Mouse (Mus musculus) adrenal gland, postnatal 36 days (tissue): ENCODE measurements around the gene Olfr1497. TPM values are rescaled to one million over a fixed set of nuclear protein-coding genes. Genes with fewer than 3 reads are reported as not detected.
"Not testable (repeated sequence)": the region's sequence is repeated elsewhere in the genome, so short reads cannot be mapped to it uniquely, and the experiment has no call there.

Experiments used
- DNase-seq, 2 experiments: peaks; one replicate each; pipeline ENCODE4 v3.0.0; 2021; ENCODE audit warnings: mixed read lengths in 1 of 2
- long read RNA-seq, 2 experiments: library from polyadenylated mRNA; stranded (forward); transcript quantifications; one replicate each; pipeline ENCODE4 v2.0.0; 2021; ENCODE audit warnings: borderline sequencing depth in 2 of 2
- total RNA-seq, 2 experiments: library from RNA; stranded (reverse); gene quantifications; 2 replicates each; pipeline ENCODE4 v1.2.3; 2021

Olfr1497 gene
- not detected for total RNA-seq
- long read RNA-seq, experiment 1: 0 reads
- long read RNA-seq, experiment 2: 0 reads

DNA sequence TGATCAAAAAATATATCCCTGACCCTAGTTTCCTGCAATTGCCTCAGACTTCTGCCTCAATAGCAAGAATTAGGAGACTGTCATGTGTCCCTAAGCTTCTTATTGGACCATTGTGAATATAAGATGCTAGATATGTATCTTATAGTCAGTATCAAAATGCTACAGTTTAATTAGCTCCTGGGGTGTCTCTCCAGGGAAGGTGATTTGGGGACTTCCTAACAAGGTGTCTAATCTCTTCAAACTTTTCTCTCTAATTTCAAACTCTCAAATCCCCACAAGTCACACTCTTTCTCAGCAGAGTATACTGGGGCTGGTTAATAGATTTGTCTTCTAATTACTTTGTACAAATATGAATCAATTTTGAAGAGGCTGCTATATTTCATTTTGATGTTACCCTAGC, at the start of gene Olfr1497:
TSS of gene Olfr1497 (minus strand) at position 101 of the 400 bp plus-strand sequence.
- no peak for DNase-seq

- DNase-seq: no peak
Measured at GRCm38 (mm10) chr19:13830388-13830787, 32.4 kb upstream of the Olfr1497 start, which contains the start of gene Olfr1500. Gene Olfr1500, minus strand, starts transcription at chr19:13830488.

- DNase-seq: no peak
Measured at GRCm38 (mm10) chr19:13828447-13828846, 30.4 kb upstream of the Olfr1497 start.

DNA sequence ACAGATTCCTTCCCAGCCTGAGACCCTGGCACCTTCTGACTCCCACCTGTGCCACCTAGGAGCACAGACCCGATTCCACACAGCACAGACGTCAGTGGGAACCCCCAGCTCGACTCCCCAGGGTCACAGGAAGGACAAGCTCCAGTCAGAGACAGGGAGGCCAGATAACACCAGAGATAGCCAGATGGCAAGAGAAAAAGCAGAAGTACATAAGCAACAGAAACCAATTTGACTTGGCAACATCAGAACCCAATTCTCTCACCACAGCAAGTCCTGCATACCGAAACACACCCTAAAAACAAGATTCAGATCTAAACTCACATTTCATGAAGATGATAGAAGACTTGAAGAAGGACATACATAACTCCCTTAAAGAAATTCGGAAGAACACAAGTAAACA, 22.8 kb upstream of the Olfr1497 start:
- no peak for DNase-seq

DNA sequence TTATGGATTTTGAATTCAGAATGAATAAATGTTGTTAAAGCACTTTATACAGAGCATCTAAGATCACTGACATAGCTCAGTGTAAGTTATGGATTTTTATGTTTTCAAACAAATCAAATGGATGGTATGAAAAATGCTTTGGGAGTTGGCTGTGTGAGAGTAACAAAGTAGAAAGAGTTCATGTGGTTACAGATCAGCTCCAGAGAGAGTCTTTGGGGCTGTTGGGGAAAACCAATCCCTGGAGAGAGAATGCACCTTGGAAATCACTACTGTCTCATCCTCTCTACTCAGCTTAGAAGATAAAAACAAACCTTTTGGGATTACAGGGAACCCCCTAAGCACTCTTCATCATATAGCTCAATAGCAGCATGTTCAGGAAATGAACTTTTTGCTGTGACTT, 21.3 kb upstream of the Olfr1497 start, which contains the start of gene Olfr1499:
TSS of gene Olfr1499 (minus strand) at position 101 of the 400 bp plus-strand sequence.
- DNase-seq: no peak

DNA sequence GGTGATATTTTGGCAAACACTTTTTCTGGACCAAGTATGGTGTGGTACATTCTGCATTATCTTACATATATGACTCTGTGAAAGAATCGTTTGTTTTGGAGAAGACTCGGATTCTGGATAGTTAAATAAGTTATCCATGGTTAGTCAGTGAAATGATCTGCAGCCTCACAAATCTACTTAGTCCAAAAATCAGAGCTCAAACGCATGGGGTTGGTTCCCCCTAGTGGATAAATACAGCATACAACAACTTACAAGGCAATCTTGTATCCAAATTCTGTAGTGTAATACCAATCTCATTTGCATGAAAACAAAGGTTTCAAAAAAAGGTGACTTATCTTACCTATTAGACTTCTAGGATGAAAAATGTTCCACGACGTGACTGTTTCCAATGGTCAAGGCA, 20.8 kb upstream of the Olfr1497 start:
- no peak for DNase-seq

- DNase-seq: no peak
Measured at GRCm38 (mm10) chr19:13812823-13813222, 14.8 kb upstream of the Olfr1497 start.

DNA sequence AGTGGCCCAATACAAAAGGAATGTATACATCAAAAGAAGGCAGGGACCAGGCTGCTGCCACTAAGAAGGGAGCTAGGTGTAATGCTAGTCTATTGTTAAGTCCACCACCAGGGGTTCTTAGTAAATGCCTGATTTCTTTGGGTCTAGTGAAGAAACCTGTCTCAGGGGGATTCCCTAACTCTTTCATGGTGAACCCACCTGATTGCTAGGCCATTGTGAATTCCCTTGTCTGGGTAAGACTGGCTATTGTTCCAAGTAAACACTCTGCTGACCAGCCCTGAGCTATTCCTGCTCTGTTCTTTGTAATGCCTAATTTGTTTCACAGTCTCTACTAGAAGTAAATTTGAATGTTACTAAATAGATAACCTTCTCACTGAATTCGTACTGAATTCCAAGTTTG, 7.5 kb upstream of the Olfr1497 start:
- DNase-seq: not testable (repeated sequence)

DNA sequence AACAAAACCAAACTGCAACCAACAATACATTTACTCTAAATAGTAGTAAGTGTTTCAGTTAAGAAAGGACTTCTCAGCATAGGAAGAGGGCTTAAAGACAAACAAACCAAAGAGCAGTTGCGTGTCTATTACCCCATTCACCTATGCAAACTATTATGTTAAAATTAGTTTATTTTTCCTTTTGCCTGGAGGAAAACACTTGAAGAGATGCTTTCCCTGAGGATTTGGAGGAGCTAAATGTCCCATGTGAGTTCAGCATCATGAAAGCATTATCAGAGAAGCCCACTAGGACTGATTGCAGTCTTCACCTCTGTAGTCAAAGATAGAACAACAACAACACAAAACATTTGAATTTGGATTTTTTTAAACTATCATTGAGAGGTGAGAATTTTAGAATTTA, 20.4 kb downstream of the Olfr1497 start, which contains the start of gene Olfr1496:
TSS of gene Olfr1496 (plus strand) at position 301 of the 400 bp plus-strand sequence.
- DNase-seq: no peak

- no peak for DNase-seq
Measured at GRCm38 (mm10) chr19:13768565-13769276, 29.3 kb downstream of the Olfr1497 start.

DNA sequence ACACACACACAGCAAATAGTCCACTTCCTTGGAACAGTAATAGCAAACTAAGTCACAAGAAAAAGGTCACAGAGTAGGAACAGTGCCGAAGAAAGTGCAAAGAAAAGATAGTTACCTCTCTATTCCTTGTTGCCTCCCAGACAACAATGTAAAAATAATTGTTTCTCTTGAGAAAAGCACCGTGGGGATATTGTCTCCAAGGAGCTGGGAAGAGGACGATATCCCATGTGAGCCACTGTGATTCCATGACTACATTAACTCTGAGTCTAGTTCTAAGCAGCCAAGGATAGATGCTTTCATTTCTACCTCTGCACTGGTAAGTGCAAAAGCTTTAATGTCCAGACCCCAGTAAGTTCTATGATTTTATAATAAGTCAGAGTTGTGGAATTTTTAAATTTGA, 33.7 kb downstream of the Olfr1497 start, which contains the start of gene Olfr1495:
TSS of gene Olfr1495 (plus strand) at position 301 of the 400 bp plus-strand sequence.
- DNase-seq: no peak

DNA sequence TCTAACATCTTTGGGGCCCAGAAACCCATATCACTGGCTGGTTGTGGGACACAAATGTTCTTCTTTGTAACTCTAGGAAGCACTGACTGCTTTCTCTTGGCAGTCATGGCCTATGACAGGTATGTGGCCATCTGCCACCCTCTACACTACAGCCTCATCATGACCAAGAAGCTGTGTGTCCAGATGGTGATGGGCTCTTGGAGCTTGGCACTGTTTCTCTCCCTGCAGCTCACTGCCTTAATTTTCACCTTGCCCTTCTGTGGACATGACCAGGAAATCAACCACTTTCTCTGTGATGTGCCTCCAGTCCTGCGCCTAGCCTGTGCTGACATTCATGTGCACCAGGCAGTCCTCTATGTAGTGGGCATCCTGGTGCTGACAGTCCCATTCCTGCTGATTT, 48.6 kb downstream of the Olfr1497 start:
- no peak for DNase-seq

Other genes with a start within 250 kb of the Olfr1497 start
- gene Olfr1484, start 214.7 kb downstream of the Olfr1497 start, total RNA-seq: not detected
- gene Olfr1487, start 180.8 kb downstream of the Olfr1497 start, total RNA-seq: not detected
- not detected for gene Olfr1489, start 166.6 kb downstream of the Olfr1497 start, total RNA-seq
- gene Olfr1490, start 147.1 kb downstream of the Olfr1497 start, total RNA-seq: not detected
- gene Olfr1491, start 100.9 kb downstream of the Olfr1497 start, total RNA-seq: not detected
- not detected for gene Olfr1493-ps1, start 74.9 kb downstream of the Olfr1497 start, total RNA-seq
- not detected for gene Olfr1494, start 58.5 kb downstream of the Olfr1497 start, total RNA-seq
- not detected for gene Olfr1495, start 33.6 kb downstream of the Olfr1497 start, total RNA-seq
- gene Olfr1496, start 20.3 kb downstream of the Olfr1497 start, total RNA-seq: not detected
- not detected for gene Olfr1499, start 21.2 kb upstream of the Olfr1497 start, total RNA-seq
- not detected for gene Olfr1500, start 32.3 kb upstream of the Olfr1497 start, total RNA-seq
- not detected for gene Olfr1501, start 52.5 kb upstream of the Olfr1497 start, total RNA-seq
- gene Olfr1502, start 63.6 kb upstream of the Olfr1497 start, total RNA-seq: not detected
- not detected for gene Olfr1504, start 99.7 kb upstream of the Olfr1497 start, total RNA-seq
- not detected for gene Olfr1505, start 115.3 kb upstream of the Olfr1497 start, total RNA-seq